Mouse (Mus musculus): ENCODE measurements around the gene Chrna10.

GRCm38 (mm10) chr7:102078517-102078916 is 38.1 kb downstream of the Chrna10 start:
- peak; percentile 75 for TF ChIP-seq CTCF (conservative IDR thresholded peaks at IDR 0.05; ENCODE audit: low read length)
- TF ChIP-seq NANOG (IDR thresholded peaks at IDR 0.05; ENCODE audit: borderline replicate concordance, low read length): no peak
